Mouse (Mus musculus) megakaryocyte, embryonic 14.5 days (primary cell): ENCODE measurements around the gene Atf3. TPM values are rescaled to one million over a fixed set of nuclear protein-coding genes. Genes with fewer than 3 reads are reported as not detected.

ENCODE experiments used
- H3K27me3 ChIP-seq: replicated peaks from 2 replicates; pipeline ENCODE3; 2012; ENCODE audit warnings: inconsistent platforms
- H3K36me3 ChIP-seq: replicated peaks from 2 replicates; pipeline ENCODE3; 2012; ENCODE audit warnings: low read length, inconsistent platforms, mixed read lengths
- H3K4me1 ChIP-seq: 2 replicates; pipeline ENCODE4 v1.6.1; 2012; ENCODE audit warnings: inconsistent platforms
- H3K4me3 ChIP-seq: replicated peaks from 2 replicates; pipeline ENCODE3; 2012; ENCODE audit warnings: moderate library complexity, mild to moderate bottlenecking, inconsistent platforms
- H3K9me3 ChIP-seq: 2 replicates; pipeline ENCODE4 v1.6.1; 2012; ENCODE audit warnings: inconsistent platforms
- FLI1 ChIP-seq: IDR thresholded peaks from 2 replicates; pipeline ENCODE4 v1.6.1; 2012; ENCODE audit warnings: low read length, inconsistent platforms, mixed read lengths
- GATA1 ChIP-seq: IDR thresholded peaks from 3 replicates; pipeline ENCODE4 v1.6.1; 2012; ENCODE audit warnings: mixed read lengths, low read length, inconsistent platforms, borderline replicate concordance
- polyA plus RNA-seq: library from polyadenylated mRNA; stranded (reverse); fragments of >175 nt; gene quantifications from 2 replicates; pipeline ENCODE4 v1.2.3, GENCODE M21; 2012; ENCODE audit warnings: low replicate concordance; ENCODE audit not compliant: insufficient read depth

Atf3 gene
- 3.4 and 9.5 TPM in 2 replicates for polyA plus RNA-seq

DNA sequence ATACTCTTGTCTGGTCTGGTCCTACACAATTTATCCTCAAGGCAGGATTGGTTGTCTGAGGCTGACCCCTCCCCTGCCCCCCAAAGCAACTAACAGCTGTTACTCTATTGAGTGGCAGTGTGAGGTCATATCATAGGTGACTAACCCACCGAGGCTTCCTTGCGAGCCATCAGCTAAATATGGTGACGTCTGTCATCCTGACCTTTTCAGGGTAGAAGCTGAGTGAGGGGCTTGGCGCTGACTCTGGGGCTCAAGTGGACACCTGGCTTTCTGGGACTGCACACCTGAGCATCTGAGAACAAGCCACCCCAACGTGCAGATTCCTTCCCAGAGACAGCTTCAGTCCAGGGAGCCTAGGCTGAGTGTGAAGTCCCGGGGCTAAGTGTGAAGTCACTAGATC lies at the start of gene Atf3:
Gene Atf3 (minus strand): TSS at position 101 of the 400 bp plus-strand sequence.
- TF ChIP-seq FLI1 (no peak), GATA1 (no peak)
- peaks cover 50% of the 10 kb centered on the region for H3K27me3 ChIP-seq
- H3K36me3 ChIP-seq = no peaks in the 10 kb centered on the region
- H3K9me3 ChIP-seq = no peaks in the 10 kb centered on the region
- peak within 1 kb of the TSS; percentile 64 for H3K4me3 ChIP-seq
- H3K4me1 ChIP-seq = peaks cover 24% of the 10 kb centered on the region

DNA sequence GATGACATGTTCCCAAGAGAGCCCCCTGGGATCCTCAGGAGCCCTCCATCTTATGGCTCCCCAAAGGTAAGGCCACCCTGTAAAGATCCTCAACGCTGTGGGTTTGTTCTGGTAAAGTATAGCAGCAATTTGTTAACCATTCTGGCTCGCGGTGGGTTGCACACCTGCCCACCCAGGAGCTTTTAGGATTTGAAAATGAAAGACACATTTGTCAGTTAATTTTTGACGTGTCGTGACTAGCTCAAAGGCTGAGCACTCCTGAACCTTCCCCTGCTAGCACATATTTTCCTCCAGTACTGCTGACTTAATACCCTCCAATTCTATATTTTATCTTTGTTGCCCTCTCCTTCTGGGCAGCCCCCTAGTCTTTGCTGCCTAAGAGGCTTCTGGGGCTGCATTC lies 49.3 kb upstream of the Atf3 start:
- Histone ChIP-seq H3K4me1 (peaks cover 45% of the 10 kb centered on the region), H3K4me3 (no peak overlapping the region), H3K9me3 (peaks cover 6% of the 10 kb centered on the region), H3K36me3 (no peaks in the 10 kb centered on the region), H3K27me3 (peaks cover 68% of the 10 kb centered on the region)
- no peak for TF ChIP-seq FLI1
- no peak for TF ChIP-seq GATA1

DNA sequence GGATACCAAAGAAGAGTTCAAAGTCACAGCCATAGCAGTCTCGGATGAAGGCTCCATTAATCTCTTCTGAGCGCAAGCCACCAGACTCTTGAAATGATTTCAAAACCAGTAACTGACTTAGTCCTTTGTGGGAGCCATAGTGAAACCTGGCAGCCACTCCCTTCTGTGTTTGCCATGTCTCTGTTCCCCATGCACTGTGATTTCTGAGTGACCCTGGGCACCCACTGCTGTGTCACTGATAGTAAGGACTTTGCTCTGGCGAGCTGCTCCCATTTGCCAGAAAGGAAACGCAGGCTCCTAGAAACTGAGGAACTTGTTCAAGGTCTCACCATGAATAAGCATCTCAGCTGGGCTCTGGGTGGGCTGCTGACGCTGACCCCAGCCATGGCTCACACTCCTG lies 45.6 kb upstream of the Atf3 start:
- H3K4me1 ChIP-seq = peaks cover 37% of the 10 kb centered on the region
- no peak overlapping the region for H3K4me3 ChIP-seq
- TF ChIP-seq GATA1 (no peak), FLI1 (no peak)
- H3K9me3 ChIP-seq = no peaks in the 10 kb centered on the region
- H3K36me3 ChIP-seq = no peaks in the 10 kb centered on the region
- H3K27me3 ChIP-seq = peaks cover 89% of the 10 kb centered on the region

DNA sequence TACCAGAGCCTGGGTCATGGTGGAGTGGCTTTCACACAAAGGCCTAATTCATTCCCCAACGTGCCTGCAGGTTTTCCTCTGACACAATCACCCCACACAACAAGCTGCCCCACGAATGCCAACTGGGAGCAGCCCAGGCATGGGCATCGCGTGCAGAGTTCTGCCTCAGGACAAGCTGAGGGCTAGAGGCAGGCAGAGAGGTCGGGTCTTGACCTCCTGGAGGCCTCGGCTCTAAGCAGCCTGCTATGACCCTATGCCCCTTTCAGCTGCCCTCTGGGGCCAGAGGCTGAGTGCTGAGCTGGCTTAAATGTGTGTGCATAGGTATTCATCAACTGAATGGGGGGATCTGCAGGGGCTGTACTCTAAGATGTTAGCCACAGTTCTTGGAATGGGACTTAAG lies 44.0 kb upstream of the Atf3 start:
- Histone ChIP-seq H3K9me3 (no peaks in the 10 kb centered on the region), H3K27me3 (peaks cover 91% of the 10 kb centered on the region), H3K4me1 (peaks cover 27% of the 10 kb centered on the region), H3K4me3 (no peak overlapping the region), H3K36me3 (no peaks in the 10 kb centered on the region)
- no peak for TF ChIP-seq GATA1
- no peak for TF ChIP-seq FLI1

DNA sequence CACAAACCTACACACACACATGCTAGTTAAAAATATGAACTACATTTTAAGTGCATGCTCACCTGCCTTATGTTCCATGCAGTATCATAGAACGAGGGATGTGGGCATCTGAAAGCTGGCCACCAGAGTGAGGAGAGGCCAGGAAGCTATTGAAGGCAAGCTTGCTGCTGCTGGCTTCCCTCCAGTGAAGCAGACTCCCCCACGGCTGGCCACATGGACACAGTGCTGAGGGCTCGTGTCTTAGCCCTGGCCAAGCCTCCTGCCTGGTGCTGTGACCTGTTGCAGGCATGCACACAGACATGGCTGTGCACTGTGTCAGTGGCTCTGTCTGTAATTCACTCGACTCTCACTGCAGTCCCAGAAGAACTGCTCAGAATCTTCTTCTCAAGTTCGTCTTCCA lies 41.8 kb upstream of the Atf3 start:
- peaks cover 89% of the 10 kb centered on the region for H3K27me3 ChIP-seq
- H3K4me3 ChIP-seq = no peak overlapping the region
- no peaks in the 10 kb centered on the region for H3K9me3 ChIP-seq
- TF ChIP-seq FLI1 = no peak
- TF ChIP-seq GATA1 = no peak
- peaks cover 16% of the 10 kb centered on the region for H3K4me1 ChIP-seq
- H3K36me3 ChIP-seq = no peaks in the 10 kb centered on the region

DNA sequence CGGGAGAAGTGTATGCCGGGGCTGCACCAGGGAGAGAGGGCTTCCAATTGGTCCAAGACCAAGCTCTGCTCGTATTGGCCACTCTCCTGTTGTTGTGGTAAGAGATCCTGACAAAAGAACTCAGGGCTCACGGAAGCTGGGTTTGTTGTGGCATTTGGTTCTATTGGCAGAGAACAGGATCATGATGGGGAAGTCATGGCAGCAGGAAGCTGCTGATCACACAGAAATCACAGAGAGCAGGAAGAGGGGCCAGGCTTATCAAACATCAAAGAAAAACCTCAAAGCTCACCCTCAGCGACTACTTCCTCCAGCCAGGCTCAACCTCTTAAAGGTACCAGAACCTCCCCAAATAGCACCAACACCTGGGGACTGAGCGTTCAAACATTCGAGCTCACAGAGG lies 41.3 kb upstream of the Atf3 start:
- Histone ChIP-seq H3K36me3 (no peaks in the 10 kb centered on the region), H3K4me1 (peaks cover 20% of the 10 kb centered on the region), H3K27me3 (peaks cover 88% of the 10 kb centered on the region), H3K9me3 (no peaks in the 10 kb centered on the region), H3K4me3 (no peak overlapping the region)
- TF ChIP-seq FLI1 (no peak), GATA1 (no peak)

DNA sequence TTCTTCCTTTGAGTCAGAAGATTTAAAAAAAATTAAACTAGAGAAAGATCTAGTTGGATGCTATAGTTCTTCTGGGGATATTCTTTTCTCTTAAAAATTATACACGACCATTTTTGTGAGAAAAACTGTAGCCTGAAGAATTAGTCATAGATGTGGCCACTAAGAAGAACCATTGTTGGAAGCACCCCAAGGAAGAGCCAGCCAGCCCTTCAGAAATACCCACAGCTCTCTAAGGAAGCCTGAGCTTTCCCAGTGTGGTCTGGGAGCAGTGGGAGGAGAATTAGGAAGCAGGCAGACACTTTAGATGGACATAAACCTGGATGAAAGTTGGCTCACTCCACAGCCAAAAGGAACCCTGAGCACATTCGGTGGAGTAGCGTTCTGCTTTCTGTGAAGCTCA lies 40.7 kb upstream of the Atf3 start:
- peaks cover 85% of the 10 kb centered on the region for H3K27me3 ChIP-seq
- H3K4me3 ChIP-seq = no peak overlapping the region
- TF ChIP-seq FLI1 = no peak
- TF ChIP-seq GATA1 = no peak

DNA sequence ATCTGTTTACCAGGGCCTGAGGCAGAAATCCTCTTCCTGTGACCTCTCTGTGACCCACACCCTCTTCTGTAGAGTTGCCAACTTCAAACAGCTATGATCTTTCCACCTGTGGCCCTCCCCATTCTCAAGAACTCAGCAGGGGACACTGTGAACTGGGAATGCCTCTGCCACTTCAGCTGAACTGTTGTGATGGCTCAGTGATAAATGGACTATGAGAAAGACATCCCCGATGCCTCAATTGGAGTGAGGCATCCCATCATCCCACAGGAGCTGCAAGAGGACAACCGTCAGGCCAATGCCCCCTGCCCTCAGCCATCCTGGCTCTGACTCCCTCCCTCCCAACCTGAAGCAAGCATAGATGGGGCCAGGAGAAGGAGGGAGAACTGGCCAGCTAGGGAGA lies 40.1 kb upstream of the Atf3 start:
- Histone ChIP-seq H3K36me3 (no peaks in the 10 kb centered on the region), H3K27me3 (peaks cover 83% of the 10 kb centered on the region), H3K9me3 (no peaks in the 10 kb centered on the region), H3K4me1 (peaks cover 20% of the 10 kb centered on the region), H3K4me3 (no peak overlapping the region)
- no peak for TF ChIP-seq FLI1
- no peak for TF ChIP-seq GATA1

More for the DNA sequence above, 40.7 kb upstream of the Atf3 start:
- no peaks in the 10 kb centered on the region for H3K36me3 ChIP-seq
- H3K9me3 ChIP-seq = no peaks in the 10 kb centered on the region
- peaks cover 20% of the 10 kb centered on the region for H3K4me1 ChIP-seq

DNA sequence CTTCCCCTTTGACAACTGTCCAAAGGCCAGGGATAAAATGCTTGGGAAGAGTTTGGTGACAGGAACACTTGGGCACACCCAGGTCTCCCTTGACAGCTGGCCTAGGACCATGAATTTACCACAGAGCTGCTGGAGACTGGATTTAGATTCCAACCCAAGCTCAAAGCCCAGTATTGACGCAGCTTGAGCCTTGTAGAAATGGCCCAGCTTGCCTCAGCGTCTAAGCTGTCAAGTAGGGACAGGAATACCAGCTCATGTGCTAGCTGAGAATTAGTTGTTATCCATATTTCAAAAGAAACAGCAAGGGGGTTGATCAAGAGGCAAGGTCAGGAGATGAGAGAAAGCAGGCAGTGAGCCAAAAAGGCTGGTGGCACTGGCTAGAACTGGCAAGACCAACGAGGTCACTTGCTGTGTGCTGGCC lies 39.5 kb upstream of the Atf3 start:
- no peaks in the 10 kb centered on the region for H3K36me3 ChIP-seq

DNA sequence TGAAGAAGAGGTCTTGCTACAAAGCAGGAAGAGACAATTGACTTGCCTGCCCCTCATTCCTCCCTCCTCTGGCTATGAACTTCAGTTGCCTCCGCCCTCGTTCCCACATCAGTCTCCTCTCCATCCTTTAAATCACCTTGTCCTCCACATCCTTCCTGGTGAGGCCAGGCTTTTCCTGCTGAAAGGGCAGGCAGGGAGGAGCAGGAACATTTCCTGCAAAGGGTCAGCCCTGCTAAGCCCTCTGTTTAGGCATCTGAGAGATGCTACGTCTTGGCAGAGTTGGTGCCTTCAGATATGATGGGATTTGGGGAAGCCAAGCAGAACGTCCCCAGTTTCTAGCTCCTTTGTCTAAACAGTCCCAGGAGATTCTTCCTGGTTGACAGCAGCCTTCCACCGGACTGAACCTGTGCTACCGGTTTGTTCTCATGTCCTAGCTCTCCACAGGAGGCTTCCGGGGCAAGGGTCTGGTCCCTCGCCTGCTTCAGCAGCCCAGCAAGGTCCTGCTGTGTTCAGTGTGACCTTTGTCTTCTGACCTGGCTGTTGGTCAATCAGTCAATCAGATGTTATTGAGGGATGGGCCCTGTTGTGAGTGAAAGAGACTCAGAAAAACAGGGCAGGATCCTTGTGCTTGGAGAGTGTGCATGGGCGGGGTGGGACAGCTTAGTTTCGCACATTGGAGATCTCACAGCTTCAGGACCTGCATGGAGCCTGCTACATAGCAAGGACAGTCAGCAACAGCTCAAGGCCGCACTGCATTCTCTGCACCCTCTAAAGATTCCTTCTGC lies 38.9 kb upstream of the Atf3 start:
- peaks cover 78% of the 10 kb centered on the region for H3K27me3 ChIP-seq
- H3K36me3 ChIP-seq = no peaks in the 10 kb centered on the region
- no peak overlapping the region for H3K4me3 ChIP-seq
- TF ChIP-seq GATA1 (no peak), FLI1 (no peak)
- H3K4me1 ChIP-seq = peaks cover 20% of the 10 kb centered on the region
- H3K9me3 ChIP-seq = no peaks in the 10 kb centered on the region

More for the DNA sequence above, 39.5 kb upstream of the Atf3 start:
- Histone ChIP-seq H3K4me3 (no peak overlapping the region), H3K4me1 (peaks cover 20% of the 10 kb centered on the region), H3K9me3 (no peaks in the 10 kb centered on the region), H3K27me3 (peaks cover 84% of the 10 kb centered on the region)
- TF ChIP-seq GATA1 (no peak), FLI1 (no peak)
